Mouse (Mus musculus) neural tube, embryonic 15.5 days (tissue): ENCODE results near the gene Gm13285. TPM values are rescaled to one million over a fixed set of nuclear protein-coding genes. Genes with fewer than 3 reads are reported as not detected.
"Not testable (repeated sequence)": the region's sequence is repeated elsewhere in the genome, so short reads cannot be mapped to it uniquely, and the experiment has no call there.

Experiments used
- ATAC-seq: fragments of 200-750 bp; cut with Nextera tagmentation; 2 replicates; pipeline ENCODE4 v1.8.0; 2017; ENCODE audit warnings: mild to moderate bottlenecking, moderate TSS enrichment, moderate library complexity; ENCODE audit not compliant: low FRiP score
- H3K27ac ChIP-seq: fragments of 300-500 bp; sonication (generic); replicated peaks from 2 replicates; pipeline ENCODE4 v1.5.1; 2015; ENCODE audit warnings: mild to moderate bottlenecking, inconsistent platforms
- H3K27me3 ChIP-seq: fragments of 300-500 bp; sonication (generic); replicated peaks from 2 replicates; pipeline ENCODE4 v1.6.1; 2015; ENCODE audit warnings: inconsistent platforms
- H3K36me3 ChIP-seq: fragments of 300-500 bp; sonication (generic); 2 replicates; pipeline ENCODE4 v1.6.1; 2015; ENCODE audit warnings: inconsistent platforms
- H3K4me1 ChIP-seq: fragments of 300-500 bp; sonication (generic); 2 replicates; pipeline ENCODE4 v1.6.1; 2015; ENCODE audit warnings: inconsistent platforms
- H3K4me2 ChIP-seq: fragments of 300-500 bp; sonication (generic); 2 replicates; pipeline ENCODE4 v1.6.1; 2015; ENCODE audit warnings: inconsistent platforms, mild to moderate bottlenecking, moderate library complexity
- H3K4me3 ChIP-seq: fragments of 300-500 bp; sonication (generic); replicated peaks from 2 replicates; pipeline ENCODE4 v1.5.1; 2015; ENCODE audit warnings: mild to moderate bottlenecking, inconsistent platforms
- H3K9ac ChIP-seq: fragments of 300-500 bp; sonication (generic); replicated peaks from 2 replicates; pipeline ENCODE4 v1.6.1; 2015; ENCODE audit warnings: mild to moderate bottlenecking, inconsistent platforms
- H3K9me3 ChIP-seq: fragments of 300-500 bp; sonication (generic); replicated peaks from 2 replicates; pipeline ENCODE4 v1.6.1; 2016; ENCODE audit warnings: inconsistent platforms
- WGBS: fragments of 180-500 bp; shearing (Covaris S2); methylation state at CpG from one replicate; pipeline ENCODE4 v1.1.7; 2015; ENCODE audit warnings: mixed read lengths; 5-methylcytosine and 5-hydroxymethylcytosine counted together
- polyA plus RNA-seq: library from polyadenylated mRNA; unstranded; fragments of >200 nt; fragmentation: Nextera tagmentation; extraction: Ambion mirVana; gene quantifications from 2 replicates; pipeline ENCODE4 v1.2.1, GENCODE M21; 2015

Gene Gm13285
- 0.38 TPM in 1 of 2 replicates, not detected in the other for polyA plus RNA-seq

- H3K36me3 ChIP-seq, H3K9me3 ChIP-seq, H3K27ac ChIP-seq, H3K4me2 ChIP-seq, H3K27me3 ChIP-seq, H3K4me1 ChIP-seq, ATAC-seq, H3K4me3 ChIP-seq, H3K9ac ChIP-seq: not testable (repeated sequence)
- 13% methylated on average over 5 of the region's 7 CpGs for WGBS
Observed at GRCm38 (mm10) chr4:88799365-88799764, at the start of gene Gm13285. Gm13285 (plus strand) TSS chr4:88799665.

- 69% methylated on average over 6 of the region's 6 CpGs for WGBS
- no peaks in the 10 kb centered on the region for H3K9me3 ChIP-seq
- no peak overlapping the region for H3K27ac ChIP-seq
- H3K9ac ChIP-seq = no peak overlapping the region
- no peaks in the 10 kb centered on the region for H3K36me3 ChIP-seq
- no peak overlapping the region for H3K4me3 ChIP-seq
- ATAC-seq = no peak
- H3K4me1 ChIP-seq = no peaks in the 10 kb centered on the region
- no peak overlapping the region for H3K4me2 ChIP-seq
- H3K27me3 ChIP-seq = no peaks in the 10 kb centered on the region
Observed at GRCm38 (mm10) chr4:88749926-88750325, 49.5 kb upstream of the Gm13285 start.

DNA sequence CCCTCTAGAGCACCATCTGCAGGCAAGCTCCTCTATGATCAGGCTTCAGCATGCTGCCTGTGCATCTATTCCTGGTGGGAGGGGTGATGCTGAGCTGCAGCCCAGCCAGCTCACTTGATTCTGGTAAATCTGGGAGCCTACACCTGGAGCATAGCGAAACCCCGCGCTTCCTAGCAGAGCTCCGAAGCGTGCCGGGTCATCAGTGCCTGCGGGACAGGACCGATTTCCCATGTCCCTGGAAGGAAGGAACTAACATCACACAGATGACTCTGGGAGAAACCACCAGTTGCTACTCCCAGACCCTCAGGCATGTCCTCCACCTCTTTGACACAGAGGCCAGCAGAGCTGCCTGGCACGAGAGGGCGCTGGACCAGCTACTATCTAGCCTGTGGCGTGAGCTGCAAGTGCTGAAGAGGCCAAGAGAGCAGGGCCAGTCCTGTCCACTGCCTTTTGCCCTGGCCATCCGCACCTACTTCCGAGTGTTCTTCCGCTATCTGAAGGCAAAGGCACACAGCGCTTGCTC is 44.6 kb upstream of the Gm13285 start, which contains the start of gene Gm13271:
Gm13271 (plus strand) TSS at position 51 of the 523 bp plus-strand sequence.
- H3K4me3 ChIP-seq, H3K4me1 ChIP-seq, H3K36me3 ChIP-seq, H3K9ac ChIP-seq, H3K27ac ChIP-seq, ATAC-seq, H3K9me3 ChIP-seq, H3K4me2 ChIP-seq, H3K27me3 ChIP-seq: not testable (repeated sequence)
- WGBS = 82% methylated on average over 15 of the region's 15 CpGs

GRCm38 (mm10) chr4:88756581-88757513 is 42.6 kb upstream of the Gm13285 start:
- peak overlapping the region; percentile 74 for H3K27ac ChIP-seq
- not testable (repeated sequence) for H3K4me1 ChIP-seq, H3K36me3 ChIP-seq, H3K27me3 ChIP-seq, H3K9me3 ChIP-seq, ATAC-seq
- H3K9ac ChIP-seq = peak overlapping the region; percentile 33
- peak overlapping the region; percentile 68 for H3K4me2 ChIP-seq
- 12% methylated on average over 29 of the region's 31 CpGs for WGBS
- H3K4me3 ChIP-seq = peak overlapping the region; percentile 47

DNA sequence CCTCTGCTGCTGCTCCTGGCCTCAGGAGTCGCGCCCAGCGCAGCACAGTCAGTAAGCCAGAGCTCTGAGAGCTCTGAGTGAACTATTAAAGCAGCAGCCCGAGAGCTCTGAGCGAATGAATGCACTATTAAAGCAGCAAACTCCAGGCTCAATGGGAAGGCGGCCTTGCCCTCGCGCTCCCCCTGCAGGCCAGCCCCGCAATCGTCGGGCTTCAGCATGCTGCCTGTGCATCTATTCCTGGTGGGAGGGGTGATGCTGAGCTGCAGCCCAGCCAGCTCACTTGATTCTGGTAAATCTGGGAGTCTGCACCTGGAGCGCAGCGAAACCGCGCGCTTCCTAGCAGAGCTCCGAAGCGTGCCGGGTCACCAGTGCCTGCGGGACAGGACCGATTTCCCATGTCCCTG is 41.8 kb upstream of the Gm13285 start:
- not testable (repeated sequence) for H3K9me3 ChIP-seq, H3K36me3 ChIP-seq, H3K4me1 ChIP-seq, H3K27me3 ChIP-seq
- peak overlapping the region; percentile 47 for H3K4me3 ChIP-seq
- H3K9ac ChIP-seq = peak overlapping the region; percentile 33
- ATAC-seq = peak; percentile 100
- 2% methylated on average over 20 of the region's 21 CpGs for WGBS
- peak overlapping the region; percentile 68 for H3K4me2 ChIP-seq
- H3K27ac ChIP-seq = peak overlapping the region; percentile 74

DNA sequence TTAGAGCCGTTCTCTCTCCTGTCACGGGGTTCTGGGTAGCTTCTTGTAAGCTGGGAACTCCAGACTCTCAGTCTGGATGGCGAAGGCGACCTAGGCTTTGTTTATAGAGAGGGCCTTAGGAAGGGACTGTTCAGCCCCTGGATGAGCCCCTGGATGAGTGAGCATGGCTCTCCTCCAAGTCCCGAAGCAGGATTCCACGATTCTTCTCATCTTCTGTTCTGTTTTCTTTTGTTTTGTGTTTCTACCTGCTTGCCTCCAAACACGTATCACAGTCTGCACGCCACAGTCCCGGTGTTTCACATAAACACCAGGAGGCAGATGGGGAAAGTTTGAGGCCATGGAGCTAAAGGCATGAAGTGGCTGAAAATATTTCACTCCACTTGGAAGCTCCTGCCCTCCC is 40.7 kb upstream of the Gm13285 start:
- H3K27ac ChIP-seq, H3K9me3 ChIP-seq, H3K4me2 ChIP-seq, H3K4me1 ChIP-seq, H3K27me3 ChIP-seq, ATAC-seq, H3K36me3 ChIP-seq, H3K4me3 ChIP-seq, H3K9ac ChIP-seq: not testable (repeated sequence)
- 89% methylated on average over 9 of the region's 9 CpGs for WGBS

GRCm38 (mm10) chr4:88759610-88760268 is 39.7 kb upstream of the Gm13285 start, which contains the start of gene Gm13283:
Gm13283 (plus strand) TSS chr4:88760119.
- not testable (repeated sequence) for H3K9ac ChIP-seq, H3K36me3 ChIP-seq, H3K9me3 ChIP-seq, H3K4me1 ChIP-seq, H3K27me3 ChIP-seq, H3K27ac ChIP-seq, ATAC-seq
- WGBS = 35% methylated on average over 9 of the region's 14 CpGs
- H3K4me2 ChIP-seq = peak within 1 kb of the TSS; percentile 68
- H3K4me3 ChIP-seq = peak within 1 kb of the TSS; percentile 36

GRCm38 (mm10) chr4:88760431-88760830 is 39.0 kb upstream of the Gm13285 start:
- WGBS = 0% methylated on average over 25 of the region's 28 CpGs
- H3K9me3 ChIP-seq, ATAC-seq: not testable (repeated sequence)

GRCm38 (mm10) chr4:88761776-88762175 is 37.7 kb upstream of the Gm13285 start:
- not testable (repeated sequence) for H3K36me3 ChIP-seq, ATAC-seq, H3K9me3 ChIP-seq, H3K4me1 ChIP-seq, H3K4me3 ChIP-seq, H3K9ac ChIP-seq, H3K27me3 ChIP-seq, H3K27ac ChIP-seq, H3K4me2 ChIP-seq
- 71% methylated on average over 6 of the region's 8 CpGs for WGBS

More at GRCm38 (mm10) chr4:88760431-88760830, 39.0 kb upstream of the Gm13285 start:
- not testable (repeated sequence) for H3K4me1 ChIP-seq, H3K9ac ChIP-seq, H3K36me3 ChIP-seq, H3K27ac ChIP-seq, H3K27me3 ChIP-seq
- Histone ChIP-seq H3K4me2 (peak overlapping the region; percentile 68), H3K4me3 (peak overlapping the region; percentile 36)

GRCm38 (mm10) chr4:88762341-88762740 is 37.1 kb upstream of the Gm13285 start:
- 63% methylated on average over 9 of the region's 9 CpGs for WGBS
- not testable (repeated sequence) for ATAC-seq, H3K27ac ChIP-seq, H3K36me3 ChIP-seq, H3K9ac ChIP-seq, H3K9me3 ChIP-seq, H3K4me2 ChIP-seq, H3K4me3 ChIP-seq, H3K27me3 ChIP-seq, H3K4me1 ChIP-seq

GRCm38 (mm10) chr4:88763384-88764018 is 36.0 kb upstream of the Gm13285 start:
- H3K36me3 ChIP-seq, H3K9me3 ChIP-seq, H3K27me3 ChIP-seq, H3K9ac ChIP-seq, ATAC-seq, H3K27ac ChIP-seq, H3K4me1 ChIP-seq: not testable (repeated sequence)
- Histone ChIP-seq H3K4me2 (peak overlapping the region; percentile 62), H3K4me3 (peak overlapping the region; percentile 38)
- 4% methylated on average over 28 of the region's 42 CpGs for WGBS
